13 mouse cellular contexts compared by ENCODE assay signal in genomic region chr11:85864363-85864762, GRCm38 (mm10). TPM values are rescaled to one million over a fixed set of nuclear protein-coding genes. Genes with fewer than 3 reads are reported as not detected.
DNase-seq lines count a peak whose midpoint lies in the region; ATAC-seq and TF ChIP-seq lines count a peak whose summit lies in the region.
"Had no signal": no experiment of that assay in that cellular context is flagged by ENCODE, and none has a peak within 500 bp of the region (broad histone marks: within the 10 kb centered on the region; RNA-seq: fewer than 3 reads in every experiment).

No protein-coding gene starts in this region.

- no peak overlapping the region for H3K4me3 ChIP-seq in gastrocnemius, adult 2 months
- H3K4me3 ChIP-seq in liver, embryonic 14.5 days (ENCODE audit: insufficient read depth in 1 of 2, low read depth in 2 of 2, low read length in 2 of 2): no peak overlapping the region
- H3K4me3 ChIP-seq in liver, embryonic 11.5 days (ENCODE audit: low read depth, low read length): no peak overlapping the region
- H3K4me3 ChIP-seq in E14TG2a.4 (replicated peaks; ENCODE audit: low read length): no peak overlapping the region
- H3K4me3 ChIP-seq in cortical plate, adult 2 months (ENCODE audit: insufficient read depth, low read length): no peak overlapping the region
- H3K4me3 ChIP-seq: forebrain, embryonic 15.5 days; hindbrain, embryonic 15.5 days had no signal

- H3K36me3 ChIP-seq in liver, embryonic 14.5 days (replicated peaks; ENCODE audit: control insufficient read depth, insufficient read depth, low read depth): no peaks in the 10 kb centered on the region
- H3K36me3 ChIP-seq in liver, embryonic 11.5 days (ENCODE audit: control insufficient read depth, insufficient read depth, low read length): no peaks in the 10 kb centered on the region
- no peaks in the 10 kb centered on the region for H3K36me3 ChIP-seq in E14TG2a.4 (ENCODE audit: insufficient read depth, low read length)
- H3K36me3 ChIP-seq: forebrain, embryonic 15.5 days; G1E; hindbrain, embryonic 15.5 days had no signal

- no peaks in the 10 kb centered on the region for H3K4me1 ChIP-seq in liver, embryonic 14.5 days (replicated peaks; ENCODE audit: control insufficient read depth in 2 of 2, insufficient read depth in 2 of 2, low read length in 1 of 2)
- H3K4me1 ChIP-seq in liver, embryonic 11.5 days (replicated peaks; ENCODE audit: control insufficient read depth, insufficient read depth, low read length): no peaks in the 10 kb centered on the region
- peaks cover 10% of the 10 kb centered on the region for H3K4me1 ChIP-seq in E14TG2a.4 (replicated peaks; ENCODE audit: low read depth, low read length)
- no peaks in the 10 kb centered on the region for H3K4me1 ChIP-seq in cortical plate, adult 2 months (ENCODE audit: control insufficient read depth, insufficient read depth, low read length)
- H3K4me1 ChIP-seq: forebrain, embryonic 15.5 days; hindbrain, embryonic 15.5 days had no signal

- no peak for TF ChIP-seq POLR2A in cortical plate, adult 2 months (IDR thresholded peaks at IDR 0.05; ENCODE audit: extremely low read depth, insufficient read depth, low read length)

- TF ChIP-seq EP300 in liver, embryonic 14.5 days (IDR thresholded peaks at IDR 0.05; ENCODE audit: low read depth): no peak

- ATAC-seq in liver, embryonic 14.5 days (ENCODE audit: insufficient read depth): no peak
- no peak for ATAC-seq in liver, embryonic 11.5 days (replicated peaks; ENCODE audit: low FRiP score)
- ATAC-seq: forebrain, embryonic 15.5 days had no signal

- no peak overlapping the region for H3K27ac ChIP-seq in gastrocnemius, adult 2 months
- no peak overlapping the region for H3K27ac ChIP-seq in liver, embryonic 14.5 days
- H3K27ac ChIP-seq in liver, embryonic 11.5 days (ENCODE audit: low read depth, low read length): no peak overlapping the region
- H3K27ac ChIP-seq in cortical plate, adult 2 months (ENCODE audit: insufficient read depth, low read length): no peak overlapping the region
- H3K27ac ChIP-seq: forebrain, embryonic 15.5 days; hindbrain, embryonic 15.5 days had no signal

- H3K4me2 ChIP-seq in liver, embryonic 14.5 days (ENCODE audit: low read depth): no peak overlapping the region
- H3K4me2 ChIP-seq in liver, embryonic 11.5 days: no peak overlapping the region
- H3K4me2 ChIP-seq: forebrain, embryonic 15.5 days; hindbrain, embryonic 15.5 days had no signal

- no peaks in the 10 kb centered on the region for H3K27me3 ChIP-seq in liver, embryonic 14.5 days (ENCODE audit: control insufficient read depth, insufficient read depth, low read length)
- peaks cover 4% of the 10 kb centered on the region; the same call in 1 of the 2 replicates for H3K27me3 ChIP-seq in liver, embryonic 11.5 days (replicated peaks; ENCODE audit: control insufficient read depth, insufficient read depth, low read length)
- H3K27me3 ChIP-seq in E14TG2a.4 (ENCODE audit: insufficient read depth, low read length): peaks cover 6% of the 10 kb centered on the region; the same call in 1 of the 2 replicates
- H3K27me3 ChIP-seq: hindbrain, embryonic 15.5 days had no signal

- intact Hi-C loops in gastrocnemius, adult 2 months (cut with DNase I): no loop called here
- intact Hi-C loops in gastrocnemius, postnatal 36 days (cut with DNase I): no loop called here

- peak; percentile 48 for TF ChIP-seq CTCF in gastrocnemius, adult 2 months (IDR thresholded peaks at IDR 0.05)
- TF ChIP-seq CTCF in liver, embryonic 14.5 days (IDR thresholded peaks at IDR 0.05; ENCODE audit: low read depth): peak; percentile 66
- peak; percentile 92 for TF ChIP-seq CTCF in E14TG2a.4 (conservative IDR thresholded peaks at IDR 0.05; ENCODE audit: low read length)
- 0 out of 2 replicates have a peak, but pooled peaks have one; percentile 5 for TF ChIP-seq CTCF in cortical plate, adult 2 months (IDR thresholded peaks at IDR 0.05; ENCODE audit: extremely low read depth, insufficient read depth, low read length)

- no peak overlapping the region for H3K9ac ChIP-seq in liver, embryonic 14.5 days (replicated peaks)
- no peak overlapping the region for H3K9ac ChIP-seq in liver, embryonic 11.5 days (ENCODE audit: low read depth, low read length)
- H3K9ac ChIP-seq: forebrain, embryonic 15.5 days; hindbrain, embryonic 15.5 days had no signal

- DNase-seq in gastrocnemius, adult 2 months: no peak
- DNase-seq in gastrocnemius, postnatal 36 days: no peak
- no peak for DNase-seq in liver, embryonic 14.5 days (ENCODE audit: low read depth in 3 of 3, low spot score in 3 of 3)
- DNase-seq in liver, embryonic 11.5 days (ENCODE audit: low spot score): no peak
- DNase-seq in c-Kit-positive CD71-positive TER-119-positive erythroid progenitor cells, embryonic 14.5 days (ENCODE audit: low spot score): no peak
- no peak for DNase-seq in right cerebral cortex, postnatal 25 days

- WGBS in liver, embryonic 14.5 days (ENCODE audit: insufficient replicate concordance): 25% methylated on average over 7 of the region's 7 CpGs
- 24% methylated on average over 7 of the region's 7 CpGs for WGBS in liver, embryonic 11.5 days

- no peaks in the 10 kb centered on the region for H3K9me3 ChIP-seq in liver, embryonic 14.5 days (ENCODE audit: control insufficient read depth, low read length)
- H3K9me3 ChIP-seq in liver, embryonic 11.5 days (ENCODE audit: control insufficient read depth, low read length): no peaks in the 10 kb centered on the region
- no peaks in the 10 kb centered on the region for H3K9me3 ChIP-seq in E14TG2a.4 (ENCODE audit: low read length)
- H3K9me3 ChIP-seq: forebrain, embryonic 15.5 days; G1E; hindbrain, embryonic 15.5 days had no signal

RNA-seq across cellular contexts. Expression of gene Gm11444, which starts 14.2 kb away (rescaled TPM):
- not detected for total RNA-seq in gastrocnemius, adult 2 months (2021)
- total RNA-seq in gastrocnemius, postnatal 36 days (2021): not detected
- not detected in 2 replicates for polyA plus RNA-seq in liver, embryonic 14.5 days (2012; rRNA removed)
- polyA plus RNA-seq in liver, embryonic 14.5 days (2014; fragmentation: Nextera tagmentation; extraction: Ambion mirVana): not detected in 2 replicates
- polyA plus RNA-seq in liver, embryonic 11.5 days (2014; fragmentation: Nextera tagmentation; extraction: Ambion mirVana): not detected in 2 replicates
- polyA plus RNA-seq in cortical plate, adult 2 months (2012; rRNA removed): not detected in 2 replicates
- total RNA-seq: G1E; layer of hippocampus, postnatal 10 days had no signal
- polyA plus RNA-seq: forebrain, embryonic 15.5 days; G1E; hindbrain, embryonic 15.5 days; liver, embryonic 16.5 days had no signal

RNA-seq across cellular contexts. Expression of gene Tbx4, which starts 21.9 kb away (rescaled TPM):
- 1 to 10 TPM in 1 of 2 experiments, under 1 TPM in 1; 0.87 to 1.8 TPM for total RNA-seq in gastrocnemius, adult 2 months (2021)
- total RNA-seq in gastrocnemius, postnatal 36 days (2021): 1 to 10 TPM; 1.4 to 1.7 TPM
- 0.08 TPM in 1 of 2 replicates, not detected in the other for polyA plus RNA-seq in liver, embryonic 14.5 days (2012; rRNA removed)
- 0.04 TPM in 1 of 2 replicates, not detected in the other for polyA plus RNA-seq in liver, embryonic 14.5 days (2014; fragmentation: Nextera tagmentation; extraction: Ambion mirVana)
- polyA plus RNA-seq in liver, embryonic 11.5 days (2014; fragmentation: Nextera tagmentation; extraction: Ambion mirVana): 0.79 and 0.86 TPM in 2 replicates
- polyA plus RNA-seq in cortical plate, adult 2 months (2012; rRNA removed): 0.19 and 0.29 TPM in 2 replicates
- total RNA-seq: G1E had no signal
- polyA plus RNA-seq: G1E; liver, embryonic 16.5 days had no signal

RNA-seq across cellular contexts. Expression of gene Tbx2, which starts 32.0 kb away (rescaled TPM):
- total RNA-seq in gastrocnemius, adult 2 months (2021): 1 to 10 TPM; 1.7 to 3.6 TPM
- total RNA-seq in gastrocnemius, postnatal 36 days (2021): 1 to 10 TPM; 3.0 to 3.7 TPM
- polyA plus RNA-seq in liver, embryonic 14.5 days (2012; rRNA removed): 0.97 and 1.3 TPM in 2 replicates
- 0.15 and 0.29 TPM in 2 replicates for polyA plus RNA-seq in liver, embryonic 14.5 days (2014; fragmentation: Nextera tagmentation; extraction: Ambion mirVana)
- 2.7 and 3.2 TPM in 2 replicates for polyA plus RNA-seq in liver, embryonic 11.5 days (2014; fragmentation: Nextera tagmentation; extraction: Ambion mirVana)
- polyA plus RNA-seq in cortical plate, adult 2 months (2012; rRNA removed): 2.7 and 2.9 TPM in 2 replicates

Comparison
In these comparisons a context has a peak if more than half of its experiments do, and no peak if none do; other contexts are left out.
1. CTCF ChIP-seq: peak in every context shown above with its lines; median percentile 92 in E14TG2a.4; 66 in liver, embryonic 14.5 days; 48 in gastrocnemius, adult 2 months; 5 in cortical plate, adult 2 months.